Mouse (Mus musculus): Measurements from ENCODE around the gene Olfr816.
"Not testable (repeated sequence)": the region's sequence is repeated elsewhere in the genome, so short reads cannot be mapped to it uniquely, and the experiment has no call there.

Olfr816 gene

GRCm38 (mm10) chr10:129915497-129915896, at the start of gene Olfr816:
Olfr816 (minus strand) TSS chr10:129915597.
- no peak for DNase-seq (ENCODE audit: low spot score)

DNA sequence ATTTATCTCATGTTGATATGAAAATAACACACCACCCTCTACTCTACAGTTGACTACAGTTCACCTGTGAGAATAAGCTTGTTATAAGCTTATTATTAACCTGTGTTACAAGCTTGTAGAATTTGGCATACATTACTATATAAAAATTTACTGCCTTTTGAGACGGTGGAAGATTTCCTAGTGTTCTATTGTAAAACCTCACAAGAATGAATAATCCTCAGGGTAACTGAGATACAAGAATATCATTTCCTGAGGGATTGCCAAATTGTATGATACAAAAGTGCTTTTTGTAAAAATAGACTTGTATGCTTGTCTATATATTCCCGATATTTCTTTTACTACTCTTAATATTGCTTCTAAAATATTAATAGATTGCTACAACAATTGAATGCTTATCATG, 33.6 kb upstream of the Olfr816 start, which contains the start of gene Olfr818:
TSS of gene Olfr818 (minus strand) at position 101 of the 400 bp plus-strand sequence.
- DNase-seq (ENCODE audit: low spot score), result no peak

- not testable (repeated sequence) for DNase-seq (ENCODE audit: low spot score)
Measured at GRCm38 (mm10) chr10:129905767-129906166, 9.6 kb downstream of the Olfr816 start, which contains the start of gene Olfr815. Olfr815 (minus strand) TSS chr10:129905867.

GRCm38 (mm10) chr10:129885934-129886333, 29.5 kb downstream of the Olfr816 start:
- DNase-seq (ENCODE audit: low spot score), result no peak

GRCm38 (mm10) chr10:129885496-129885895, 29.9 kb downstream of the Olfr816 start:
- not testable (repeated sequence) for DNase-seq (ENCODE audit: low spot score)

DNA sequence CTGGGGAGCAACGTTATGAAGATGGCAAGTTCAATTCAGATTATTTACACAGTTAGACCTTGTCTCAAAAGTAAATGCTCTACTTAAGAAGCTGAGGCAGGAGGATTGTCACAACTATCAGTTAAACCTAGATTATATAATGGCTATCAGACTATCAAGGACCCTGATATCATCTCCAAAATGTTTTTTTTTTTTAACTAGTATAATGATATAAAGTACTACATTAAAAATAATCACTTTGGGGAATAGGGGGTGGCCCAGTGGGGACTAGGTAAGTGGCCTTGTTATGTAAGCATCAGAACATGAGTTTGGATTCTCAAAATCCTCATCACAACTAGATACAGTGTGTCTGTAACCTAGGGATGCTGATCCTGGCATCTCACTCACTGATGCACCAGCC, 35.6 kb downstream of the Olfr816 start, which contains the start of gene Olfr814:
TSS of gene Olfr814 (minus strand) at position 101 of the 400 bp plus-strand sequence.
- not testable (repeated sequence) for DNase-seq (ENCODE audit: low spot score)

Data from urinary bladder, postnatal 14 days (tissue).